Mouse (Mus musculus) gastrocnemius, postnatal 25 days (tissue): ENCODE measurements around the gene Gm21149. TPM values are rescaled to one million over a fixed set of nuclear protein-coding genes. Genes with fewer than 3 reads are reported as not detected.
"Not testable (repeated sequence)": the region's sequence is repeated elsewhere in the genome, so short reads cannot be mapped to it uniquely, and the experiment has no call there.

Source experiments
- DNase-seq: peaks from one replicate; pipeline ENCODE4 v3.0.0; 2022
- total RNA-seq, 2 experiments: library from RNA; stranded (reverse); gene quantifications; 1 replicate in 1 of 2; 2 replicates in 1 of 2; pipeline ENCODE4 v1.2.3; 2021

Gene Gm21149
- total RNA-seq, 2 experiments from 2014 or later: not detected

DNA sequence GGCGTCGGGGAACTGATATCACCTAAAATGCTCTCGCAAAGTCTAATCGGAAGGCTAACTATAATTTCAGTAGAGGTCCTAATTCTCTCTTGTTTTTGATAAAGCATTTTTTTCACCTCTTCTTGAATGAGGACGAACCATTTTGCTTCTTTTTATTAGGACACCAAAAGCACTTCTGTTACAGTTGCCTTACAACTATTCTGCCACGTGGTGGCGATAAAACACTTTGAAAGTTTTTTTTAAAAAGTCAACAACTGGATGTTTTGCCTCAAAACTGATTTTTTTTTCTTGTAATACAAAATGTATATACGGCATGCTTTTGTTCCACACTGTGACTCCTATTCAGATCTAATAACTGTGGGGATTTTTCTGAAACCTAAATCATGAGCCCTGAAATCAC lies 14.7 kb downstream of the Gm21149 start:
- not testable (repeated sequence) for DNase-seq

DNA sequence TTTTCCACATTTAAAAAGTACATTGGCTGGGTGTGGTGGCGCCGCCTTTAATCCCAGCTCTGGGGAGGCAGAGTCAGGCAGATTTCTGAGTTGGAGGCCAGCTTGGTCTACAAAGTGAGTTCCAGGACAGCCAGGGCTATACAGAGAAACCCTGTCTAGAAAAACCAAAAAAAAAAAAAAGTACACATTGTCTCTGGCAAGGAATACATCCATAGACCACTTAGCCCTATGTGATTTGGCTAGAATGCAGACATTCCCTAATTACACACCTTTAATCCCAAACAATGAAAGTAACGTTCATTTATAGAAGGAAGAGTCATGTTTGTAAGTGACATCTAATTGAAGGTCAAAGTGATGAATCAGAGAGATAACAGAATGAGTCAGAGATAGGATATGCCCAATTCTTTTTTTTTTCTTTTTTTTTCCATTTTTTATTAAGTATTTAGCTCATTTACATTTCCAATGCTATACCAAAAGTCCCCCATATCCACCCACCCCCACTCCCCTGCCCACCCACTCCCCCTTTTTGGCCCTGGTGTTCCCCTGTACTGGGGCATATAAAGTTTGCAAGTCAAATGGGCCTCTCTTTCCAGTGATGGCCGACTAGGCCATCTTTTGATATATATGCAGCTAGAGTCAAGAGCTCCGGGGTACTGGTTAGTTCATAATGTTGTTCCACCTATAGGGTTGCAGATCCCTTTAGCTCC lies 18.3 kb downstream of the Gm21149 start:
- not testable (repeated sequence) for DNase-seq

Other genes with a start within 250 kb of the Gm21149 start
- not detected for gene Gm21190, start 52.7 kb upstream of the Gm21149 start, total RNA-seq
- gene Gm21083, start 100.8 kb upstream of the Gm21149 start, total RNA-seq: not detected
- gene Speer4d, start 142.5 kb upstream of the Gm21149 start, total RNA-seq: not detected
- gene 4930572O03Rik, start 180.5 kb upstream of the Gm21149 start, total RNA-seq: not detected
- not detected for gene Speer4c, start 237.7 kb upstream of the Gm21149 start, total RNA-seq